16 mouse cellular contexts compared by ENCODE assay signal in genomic region chr15:86937364-86937763, GRCm38 (mm10).
"Had no signal": no experiment of that assay in that cellular context is flagged by ENCODE, and none has a peak within 500 bp of the region (broad histone marks: within the 10 kb centered on the region; RNA-seq: fewer than 3 reads in every experiment).

No protein-coding gene starts in this region.

- H3K4me3 ChIP-seq: neural tube, embryonic 13.5 days; neural tube, embryonic 15.5 days; stomach, embryonic 15.5 days had no signal

- H3K4me1 ChIP-seq: neural tube, embryonic 13.5 days; neural tube, embryonic 15.5 days; stomach, embryonic 15.5 days had no signal

- H3K27me3 ChIP-seq: neural tube, embryonic 13.5 days; neural tube, embryonic 15.5 days; stomach, embryonic 15.5 days had no signal

- H3K4me2 ChIP-seq: neural tube, embryonic 13.5 days; neural tube, embryonic 15.5 days; stomach, embryonic 15.5 days had no signal

- H3K9ac ChIP-seq: neural tube, embryonic 13.5 days; neural tube, embryonic 15.5 days; stomach, embryonic 15.5 days had no signal

- H3K9me3 ChIP-seq: neural tube, embryonic 13.5 days; neural tube, embryonic 15.5 days; stomach, embryonic 15.5 days had no signal

- DNase-seq: retina, postnatal 1 day; right cerebral cortex, adult 18-20 months; right cerebral cortex, postnatal 14 days; right cerebral cortex, postnatal 25 days; right cerebral cortex, postnatal 4 days; spleen, adult 18-20 months; thymus, adult 18-20 months; thymus, adult 2 months; thymus, postnatal 14 days; thymus, postnatal 25 days; thymus, postnatal 36 days; thymus, postnatal 4 days had no signal

- H3K27ac ChIP-seq: neural tube, embryonic 13.5 days; neural tube, embryonic 15.5 days; stomach, embryonic 15.5 days; stomach, postnatal 0 days had no signal

- H3K36me3 ChIP-seq: neural tube, embryonic 13.5 days; neural tube, embryonic 15.5 days; stomach, embryonic 15.5 days had no signal
